Mouse (Mus musculus) T-helper 17 cell (primary cell): ENCODE results near the gene Arhgef26.

Experiments used
- in situ Hi-C, 2 experiments: fragments of 300-600 bp; cut with MboI, MseI; formaldehyde crosslinking; loops; 1 replicate in 1 of 2; 2 replicates in 1 of 2; pipeline ENCODE4 v1.15.1; 2025; ENCODE audit warnings: high pct_unique_total_duplicates in 2 of 2

Arhgef26 gene

GRCm38 (mm10) chr3:62338044-62338443, at the start of gene Arhgef26:
Gene Arhgef26 (plus strand): TSS chr3:62338344.
- in situ Hi-C loops = no loop called here

DNA sequence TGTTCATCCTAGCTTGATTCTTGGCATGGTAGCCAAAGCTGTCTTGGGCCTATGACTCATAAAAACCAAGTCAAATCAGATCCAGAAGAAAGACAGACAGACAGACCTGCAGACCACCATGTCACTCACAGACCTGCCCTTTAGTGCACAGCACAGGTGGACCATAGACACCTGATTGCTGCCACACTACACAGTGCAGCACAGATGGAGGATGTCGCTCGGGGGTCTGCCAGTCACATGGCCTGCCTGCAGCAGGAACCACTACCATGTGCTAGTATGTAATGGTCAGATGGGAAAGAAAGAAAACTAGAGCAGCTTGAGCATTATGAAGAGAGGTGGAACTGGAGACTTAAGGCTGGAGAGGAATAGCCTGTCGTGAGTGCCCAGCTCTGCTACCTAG, 27.7 kb upstream of the Arhgef26 start:
- in situ Hi-C loops = no loop called here

- in situ Hi-C loops = no loop called here
These were observed 26.9 kb upstream of the Arhgef26 start for GRCm38 (mm10) chr3:62311224-62311623.

DNA sequence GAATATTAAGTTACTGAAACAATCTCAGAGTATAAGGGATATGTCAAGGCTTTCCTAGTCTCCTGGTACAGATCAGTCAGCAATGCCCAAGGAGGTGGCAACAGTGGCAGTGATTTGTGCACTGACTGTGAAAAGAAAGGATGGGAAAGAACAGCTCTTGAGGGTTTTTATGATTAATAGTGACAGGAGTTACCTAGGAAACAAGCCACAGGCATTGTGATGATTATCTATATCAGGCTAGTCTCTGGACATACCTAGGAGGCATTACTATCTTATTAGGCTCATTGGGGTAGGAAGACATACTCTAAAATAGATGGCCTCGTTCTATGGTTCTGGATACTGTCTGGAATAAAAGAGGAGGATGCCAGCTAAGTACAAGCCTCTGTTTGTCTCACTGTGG, 13.4 kb upstream of the Arhgef26 start:
- in situ Hi-C loops = no loop called here

DNA sequence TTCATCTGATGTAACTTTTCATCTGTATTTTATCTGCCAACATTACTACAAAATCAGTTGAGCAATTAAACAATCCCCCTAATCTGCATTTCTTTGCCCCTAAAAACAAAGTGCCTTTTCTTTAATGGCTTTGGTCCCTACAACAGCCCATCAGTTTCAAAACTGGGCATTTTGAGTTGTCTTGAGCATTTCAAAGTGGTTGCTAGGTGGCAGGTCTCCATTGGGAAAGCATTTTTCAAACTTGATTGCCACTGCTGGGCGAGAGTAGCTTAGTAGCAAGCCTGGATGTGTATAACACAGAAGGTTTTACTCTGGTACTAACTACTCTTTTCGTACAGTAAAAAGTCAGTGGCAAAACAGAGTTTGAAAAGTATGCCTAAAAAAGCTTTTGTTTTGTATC, 10.2 kb upstream of the Arhgef26 start:
- in situ Hi-C loops = no loop called here

GRCm38 (mm10) chr3:62338461-62338853, 313 bp downstream of the Arhgef26 start:
- in situ Hi-C loops = no loop called here

DNA sequence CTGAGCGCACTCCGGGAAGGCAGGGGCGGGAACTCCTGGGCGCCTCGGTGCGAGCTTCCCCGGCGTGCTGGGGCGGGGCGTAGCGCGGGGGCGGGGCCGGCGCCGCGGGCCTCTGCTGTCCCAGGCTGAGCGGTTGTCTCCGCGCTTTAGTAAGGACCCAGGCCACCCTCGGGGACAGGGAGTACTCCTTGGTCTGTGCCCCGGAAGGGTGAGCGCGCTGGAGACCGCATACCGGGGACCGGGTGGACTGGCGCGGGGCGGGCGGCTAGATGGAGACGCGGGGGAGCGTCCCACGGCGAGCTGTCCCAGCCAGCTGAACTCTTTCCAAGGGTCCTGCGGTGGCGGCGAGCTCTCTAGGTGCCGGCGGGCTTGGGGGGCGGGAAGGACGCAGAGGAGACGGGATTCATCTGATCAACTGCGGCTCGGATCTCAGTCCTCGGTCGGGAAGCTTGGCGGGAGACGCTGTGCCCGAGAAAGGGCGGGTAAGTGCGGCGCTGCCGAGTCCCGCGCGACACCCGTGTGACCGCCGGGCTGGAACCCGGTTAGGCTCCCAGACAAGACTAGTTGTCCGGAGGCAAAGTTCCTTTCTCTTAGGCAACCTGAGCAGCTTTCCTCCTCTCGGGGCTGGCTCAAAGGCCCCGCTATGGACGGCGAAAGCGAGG, 841 bp downstream of the Arhgef26 start:
- in situ Hi-C loops = no loop called here

GRCm38 (mm10) chr3:62339516-62340051, 1.4 kb downstream of the Arhgef26 start:
- in situ Hi-C loops = no loop called here

- in situ Hi-C loops = no loop called here
These were observed 2.1 kb downstream of the Arhgef26 start for GRCm38 (mm10) chr3:62340154-62340760.

DNA sequence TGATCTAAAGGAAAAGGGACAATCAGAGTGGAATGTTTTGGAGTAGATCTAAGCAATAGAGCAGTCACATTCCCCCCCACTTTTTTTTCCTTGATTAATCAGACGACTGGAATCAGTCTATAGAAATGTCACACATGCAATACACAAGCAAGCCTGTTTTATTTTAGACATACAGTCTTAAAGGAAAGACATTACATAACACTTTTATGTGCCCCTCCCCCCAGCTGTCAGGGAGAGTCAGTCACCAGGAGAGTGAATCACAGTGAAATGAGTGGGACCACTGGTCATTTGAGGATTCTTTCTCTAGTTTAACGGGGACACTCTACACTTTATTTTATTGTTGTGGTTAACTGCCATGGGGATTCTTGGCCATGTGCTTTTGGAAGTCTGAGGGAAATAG, 2.7 kb downstream of the Arhgef26 start:
- in situ Hi-C loops = no loop called here

- in situ Hi-C loops = no loop called here
These were observed 3.5 kb downstream of the Arhgef26 start for GRCm38 (mm10) chr3:62341496-62342205.

DNA sequence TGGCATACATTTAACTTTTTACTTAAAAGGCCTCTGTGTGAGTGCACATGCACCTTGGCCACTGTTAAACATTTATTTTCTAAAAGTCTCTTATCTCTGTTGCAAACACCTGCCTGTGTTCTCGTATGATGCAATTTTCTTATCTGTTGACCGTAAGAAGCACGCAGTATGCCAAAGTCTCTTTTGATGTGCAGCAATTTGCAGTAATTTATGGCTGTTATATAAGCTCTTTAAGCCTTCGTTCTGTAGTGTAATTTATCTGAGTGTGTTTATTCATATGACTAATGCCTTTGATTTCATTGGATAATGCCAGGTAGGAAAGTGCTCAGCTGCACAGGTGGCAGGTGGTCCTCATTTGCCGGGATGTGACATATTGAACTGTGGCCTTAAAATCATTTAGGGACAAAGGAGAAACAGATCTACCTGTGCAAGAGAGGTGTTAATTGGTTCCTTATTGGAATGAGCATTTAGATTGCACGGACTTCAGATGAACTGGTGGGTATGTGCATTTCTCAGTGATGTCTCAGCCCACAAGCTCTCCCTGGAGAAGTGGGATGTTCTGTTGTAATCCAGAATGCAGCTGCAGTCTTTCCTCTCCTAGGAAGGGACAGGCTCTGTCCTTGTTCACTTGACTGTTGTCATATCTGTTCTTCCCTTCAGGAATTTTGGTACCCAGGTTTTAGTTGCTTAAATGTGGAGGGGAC, 10.5 kb downstream of the Arhgef26 start:
- in situ Hi-C loops = no loop called here

GRCm38 (mm10) chr3:62349218-62349897, 11.2 kb downstream of the Arhgef26 start:
- in situ Hi-C loops = no loop called here

DNA sequence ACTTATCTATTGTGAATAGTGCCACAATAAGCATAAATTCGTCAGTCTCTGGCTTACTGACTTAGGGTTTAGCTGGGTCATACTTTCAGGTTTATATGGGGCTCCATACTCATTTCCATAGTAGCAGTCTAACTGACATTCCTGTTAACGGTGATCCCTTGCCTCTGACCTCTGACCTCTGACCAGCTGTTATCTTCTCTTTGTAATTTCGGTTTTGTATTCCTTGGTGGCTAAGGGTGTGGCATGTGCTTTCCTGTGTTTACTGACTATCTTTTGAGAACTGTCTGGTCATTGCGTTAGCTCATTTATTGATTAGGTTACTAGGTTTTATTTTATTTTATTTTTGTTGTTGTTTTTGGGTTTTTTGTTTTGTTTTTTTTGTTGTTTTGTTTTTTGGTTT, 13.9 kb downstream of the Arhgef26 start:
- in situ Hi-C loops = no loop called here

DNA sequence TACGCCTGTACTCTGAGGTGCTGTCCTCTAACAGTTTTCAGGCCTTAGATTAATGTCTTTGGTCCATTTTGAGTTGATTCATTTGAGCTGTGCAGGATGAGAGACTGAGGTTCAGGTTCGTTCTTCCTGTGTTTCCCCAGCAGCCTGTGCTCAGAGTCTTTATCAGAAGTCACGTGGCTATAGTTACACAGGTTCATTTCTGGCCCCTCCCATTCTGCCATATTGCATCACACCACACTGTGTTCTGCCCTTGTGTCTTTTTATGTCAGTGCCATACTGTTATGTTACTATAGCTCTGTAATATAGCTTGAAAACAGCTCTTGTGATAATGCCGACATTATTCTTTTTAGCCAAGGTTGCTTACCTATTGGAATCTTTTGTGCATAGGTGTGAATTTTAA, 14.7 kb downstream of the Arhgef26 start:
- in situ Hi-C loops = no loop called here

DNA sequence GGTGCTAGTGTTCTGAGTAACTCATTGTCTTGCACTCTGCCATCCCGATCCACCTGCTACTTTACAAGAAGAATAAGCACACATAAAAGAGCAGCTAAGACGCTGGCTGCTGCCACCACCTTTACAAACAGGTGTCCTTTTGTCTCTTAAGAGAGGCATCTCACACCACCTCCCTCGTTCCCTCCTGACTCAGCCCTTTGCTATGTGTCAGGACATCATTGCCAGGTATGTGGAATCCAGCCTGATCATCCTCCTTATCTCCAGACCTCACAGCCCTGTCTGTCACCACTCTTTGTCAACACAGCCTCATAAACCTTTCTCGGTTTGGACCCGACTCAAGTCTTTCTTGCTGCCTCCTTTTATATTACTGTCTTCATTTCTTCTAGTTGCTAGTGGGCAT, 29.7 kb downstream of the Arhgef26 start:
- in situ Hi-C loops = no loop called here

DNA sequence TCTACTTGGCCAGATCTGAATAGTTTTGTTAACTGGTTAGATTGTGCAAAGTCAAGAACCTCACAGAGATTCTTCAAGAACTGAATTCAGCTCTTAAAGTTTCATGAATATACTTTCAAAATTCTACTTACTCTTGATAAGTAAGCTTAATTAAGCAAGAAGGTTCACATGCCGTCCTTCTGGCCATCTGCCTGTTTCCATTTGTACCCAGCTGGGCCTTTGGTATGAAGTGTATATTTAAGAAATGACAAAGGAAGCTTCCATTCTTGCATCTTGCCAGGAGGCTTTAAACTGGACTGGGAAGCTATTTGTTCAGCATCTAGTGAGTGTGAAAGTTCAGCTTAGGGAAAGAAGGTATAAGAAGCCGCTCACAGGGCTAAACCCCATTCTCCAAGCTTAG, 34.7 kb downstream of the Arhgef26 start:
- in situ Hi-C loops = no loop called here

- in situ Hi-C loops = no loop called here
These were observed 36.2 kb downstream of the Arhgef26 start for GRCm38 (mm10) chr3:62374346-62374745.

DNA sequence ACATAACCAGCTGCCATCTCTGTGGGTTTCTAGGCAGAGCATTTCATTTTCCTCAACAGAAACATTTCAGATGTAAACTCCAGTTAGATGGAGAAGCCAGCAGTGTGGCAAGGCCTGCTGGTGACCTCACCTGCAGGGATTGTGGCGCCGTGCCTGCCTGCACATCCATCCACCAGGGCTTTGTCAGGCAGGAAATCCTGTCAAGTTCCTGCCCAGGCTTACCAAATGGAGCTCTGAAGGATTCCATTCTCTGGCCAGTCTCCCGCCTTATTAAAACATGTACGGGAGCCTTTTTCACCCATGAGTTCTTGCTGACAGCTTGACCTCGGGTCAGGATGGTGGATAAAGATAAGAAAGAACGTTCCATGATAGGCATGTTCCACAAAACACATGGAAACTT, 36.7 kb downstream of the Arhgef26 start:
- in situ Hi-C loops = no loop called here

GRCm38 (mm10) chr3:62376719-62377118, 38.6 kb downstream of the Arhgef26 start:
- in situ Hi-C loops = no loop called here

DNA sequence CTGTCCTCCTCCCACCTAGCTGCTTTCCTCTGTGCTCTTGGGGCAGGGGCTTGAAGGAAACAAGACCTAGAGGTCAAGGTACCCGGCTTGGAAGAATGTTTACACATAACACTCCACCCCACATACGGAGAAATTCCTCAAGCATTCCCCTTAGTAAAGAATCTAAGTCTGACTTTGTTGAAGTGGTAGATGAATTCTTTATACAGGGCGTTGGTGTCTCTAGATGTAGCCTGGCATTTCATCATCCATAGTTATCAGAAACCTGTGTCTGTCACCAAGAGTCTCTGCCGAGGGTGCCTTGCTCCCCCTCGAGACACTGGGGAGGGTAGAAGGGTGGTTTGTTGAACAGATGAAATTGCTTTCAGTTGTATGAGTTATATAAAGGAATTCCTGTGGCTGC, 41.8 kb downstream of the Arhgef26 start:
- in situ Hi-C loops = no loop called here

- in situ Hi-C loops = no loop called here
These were observed 42.3 kb downstream of the Arhgef26 start for GRCm38 (mm10) chr3:62380420-62380819.
